Mouse (Mus musculus): ENCODE data around the gene Hectd1.

- TF ChIP-seq POLR2A (IDR thresholded peaks at IDR 0.05; ENCODE audit: low read depth, low read length) (no peak), CTCF (IDR thresholded peaks at IDR 0.05; ENCODE audit: borderline replicate concordance, insufficient read depth, low read length) (no peak)
Measured at GRCm38 (mm10) chr12:51767454-51767853, 61.9 kb downstream of the Hectd1 start.
